Mouse (Mus musculus) inflammation-experienced regulatory T-cells, adult 16 weeks (primary cell): ENCODE measurements around the gene Iqub. TPM values are rescaled to one million over a fixed set of nuclear protein-coding genes. Genes with fewer than 3 reads are reported as not detected.

Source experiments
- polyA plus RNA-seq: library from polyadenylated mRNA; unstranded; fragments of 100-300 nt; shearing (Covaris generic); gene quantifications from one replicate; pipeline ENCODE4 v1.2.1, GENCODE M21; 2017

The Iqub gene
- polyA plus RNA-seq, result not detected

GRCm38 (mm10) chr6:24514552-24515284 is at the start of gene Iqub:
Gene Iqub (minus strand): TSS chr6:24515067.

GRCm38 (mm10) chr6:24528064-24528243 is 13.1 kb upstream of the Iqub start, which contains the start of gene Asb15:
Gene Asb15 (plus strand): TSS chr6:24528144.

GRCm38 (mm10) chr6:24527155-24528063 is 12.5 kb upstream of the Iqub start, which contains the start of gene Ndufa5:
Gene Ndufa5 (minus strand): TSS chr6:24528013.

Other genes with a start within 250 kb of the Iqub start
- gene Ndufa5, start 12.9 kb upstream of the Iqub start, polyA plus RNA-seq, result 188 TPM
- not detected for gene Asb15, start 13.1 kb upstream of the Iqub start, polyA plus RNA-seq
- gene Lmod2, start 82.7 kb upstream of the Iqub start, polyA plus RNA-seq, result not detected
- 15.6 TPM for gene Wasl, start 149.9 kb upstream of the Iqub start, polyA plus RNA-seq
- not detected for gene Hyal6, start 218.2 kb upstream of the Iqub start, polyA plus RNA-seq
- not detected for gene Hyal4, start 233.3 kb upstream of the Iqub start, polyA plus RNA-seq